Mouse (Mus musculus): Measurements from ENCODE around the gene Fau. TPM values are rescaled to one million over a fixed set of nuclear protein-coding genes. Genes with fewer than 3 reads are reported as not detected.
A peak's percentile ranks its signal among the peaks of the same experiment; 100 is the strongest.

Fau gene
- polyA plus RNA-seq, 1 experiment from 2014 or later: 618 TPM

DNA sequence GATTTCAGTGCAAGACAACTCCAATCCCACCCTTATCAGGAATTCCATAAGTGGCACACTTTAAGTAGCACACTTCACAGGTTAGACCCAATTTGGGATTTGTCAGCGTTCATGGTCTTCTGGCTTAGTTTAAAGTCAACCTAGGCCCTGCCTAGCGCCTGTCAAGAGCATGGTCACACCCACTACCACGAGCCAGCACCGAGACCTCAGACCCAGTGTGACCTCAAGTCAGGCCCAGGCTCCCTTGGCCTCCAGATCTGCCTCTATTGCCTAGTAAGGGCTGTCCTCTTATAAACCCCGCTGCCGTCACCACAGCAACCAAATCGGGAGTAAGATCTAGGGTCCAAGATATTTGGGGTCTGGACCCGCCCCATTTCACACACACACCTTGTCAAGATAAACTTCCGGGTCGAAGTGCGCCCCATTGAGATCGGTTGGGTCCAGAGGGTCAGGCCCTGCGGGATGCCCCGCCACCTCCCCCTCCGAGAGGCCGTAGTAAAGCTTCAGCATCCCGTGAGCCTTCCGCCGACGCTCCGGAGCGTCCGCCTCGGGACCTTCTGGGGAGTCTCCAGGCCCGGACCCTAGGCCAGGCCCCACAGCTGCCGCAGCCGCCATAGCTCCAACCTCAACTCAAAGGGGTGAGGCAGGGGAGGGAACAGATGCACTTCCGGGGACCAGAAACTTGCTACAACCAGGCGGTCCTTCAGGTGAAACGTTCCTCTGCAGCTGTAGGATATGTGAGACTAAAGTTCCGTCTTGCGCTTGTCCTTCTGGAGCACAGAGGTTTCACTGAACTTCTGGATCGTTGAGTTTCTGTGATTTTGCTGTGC, 19.1 kb downstream of the Fau start, which contains the start of gene Vps51:
TSS of gene Vps51 (minus strand) at position 668 of the 830 bp plus-strand sequence.
- Histone ChIP-seq H3K4me3 (ENCODE audit: control insufficient read depth in 1 of 2, insufficient read depth in 1 of 2, low read depth in 1 of 2, low read length in 2 of 2) (peak within 1 kb of the TSS; percentile 60 to 65), H3K4me2 (ENCODE audit: low read length) (peak within 1 kb of the TSS; percentile 95), H3K9ac (ENCODE audit: low read length) (peak within 1 kb of the TSS; percentile 80), H3K9me3 (ENCODE audit: control insufficient read depth, low read length) (no peaks in the 10 kb centered on the region), H3K27me3 (ENCODE audit: control insufficient read depth, insufficient read depth, low read length) (no peaks in the 10 kb centered on the region), H3K4me1 (ENCODE audit: control insufficient read depth in 2 of 2, insufficient read depth in 2 of 2, low read length in 2 of 2) (peaks cover 6 to 7% of the 10 kb centered on the region in 2 experiments), H3K27ac (replicated peaks in 1 of 2; ENCODE audit: control insufficient read depth in 1 of 2, insufficient read depth in 1 of 2, low read depth in 2 of 2, low read length in 2 of 2) (peak within 1 kb of the TSS; percentile 70 to 84), H3K36me3 (ENCODE audit: control insufficient read depth, insufficient read depth, low read length) (peaks cover 59% of the 10 kb centered on the region)
- peak; percentile 74 for ATAC-seq (ENCODE audit: insufficient number of reproducible peaks, insufficient read depth, low FRiP score, low read depth)
- WGBS: under 1% methylated on average over 33 of the region's 33 CpGs

DNA sequence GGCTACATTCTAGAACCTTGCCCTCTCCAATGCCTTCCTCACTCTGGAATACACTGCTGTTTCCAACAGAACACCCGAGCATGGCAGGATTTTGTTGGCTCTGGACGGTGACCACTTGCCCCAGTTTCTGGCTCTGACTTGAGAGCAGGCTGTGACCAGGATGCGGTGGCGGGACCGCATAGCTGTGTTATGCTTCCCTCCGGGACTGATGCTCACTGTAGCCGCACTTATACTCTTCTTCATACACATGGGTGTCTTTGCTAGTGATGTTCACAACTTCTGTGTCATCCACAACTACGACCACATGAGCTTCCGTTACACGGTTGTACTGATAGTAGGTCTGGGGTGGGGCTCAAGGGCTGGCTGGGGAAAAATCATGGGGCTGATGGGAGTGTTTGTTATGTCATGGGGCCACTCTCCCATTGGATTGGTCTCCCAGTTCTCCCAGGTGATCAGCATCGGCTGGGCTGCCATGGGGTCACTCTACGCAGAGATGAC, 22.4 kb downstream of the Fau start, which contains the start of gene Tmem262:
TSS of gene Tmem262 (plus strand) at position 51 of the 498 bp plus-strand sequence.
- Histone ChIP-seq H3K4me3 (ENCODE audit: control insufficient read depth in 1 of 2, insufficient read depth in 1 of 2, low read depth in 1 of 2, low read length in 2 of 2) (no peak within 1 kb of the TSS), H3K27ac (replicated peaks in 1 of 2; ENCODE audit: control insufficient read depth in 1 of 2, insufficient read depth in 1 of 2, low read depth in 2 of 2, low read length in 2 of 2) (no peak within 1 kb of the TSS), H3K9ac (ENCODE audit: low read length) (no peak within 1 kb of the TSS), H3K36me3 (ENCODE audit: control insufficient read depth, insufficient read depth, low read length) (peaks cover 54% of the 10 kb centered on the region), H3K4me2 (ENCODE audit: low read length) (no peak within 1 kb of the TSS), H3K9me3 (ENCODE audit: control insufficient read depth, low read length) (no peaks in the 10 kb centered on the region), H3K27me3 (ENCODE audit: control insufficient read depth, insufficient read depth, low read length) (no peaks in the 10 kb centered on the region), H3K4me1 (ENCODE audit: control insufficient read depth in 2 of 2, insufficient read depth in 2 of 2, low read length in 2 of 2) (peaks cover 9 to 16% of the 10 kb centered on the region in 2 experiments)
- no peak for ATAC-seq (ENCODE audit: insufficient number of reproducible peaks, insufficient read depth, low FRiP score, low read depth)
- 90% methylated on average over 12 of the region's 12 CpGs for WGBS

DNA sequence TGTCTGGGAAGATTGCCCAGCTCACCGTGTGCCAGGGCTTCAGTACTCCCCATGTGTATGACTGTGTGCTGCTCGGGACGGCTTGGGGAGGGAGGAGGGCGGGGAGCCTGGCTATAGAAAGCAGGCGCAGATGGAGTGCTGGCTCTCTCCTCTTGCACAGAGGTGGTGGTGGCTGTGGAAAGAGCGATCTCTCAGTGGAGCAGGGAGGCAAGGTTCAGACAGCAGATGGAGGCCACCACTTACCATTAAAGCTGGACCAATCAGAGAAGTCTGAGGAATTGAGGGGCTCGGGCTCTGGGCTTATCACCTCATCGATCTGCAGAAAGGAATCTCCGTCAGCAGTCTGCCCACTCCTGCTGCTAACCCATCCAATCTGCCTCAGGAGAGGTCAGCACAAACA, 24.5 kb downstream of the Fau start, which contains the start of gene Gm28374:
TSS of gene Gm28374 (minus strand) at position 101 of the 400 bp plus-strand sequence.
- Histone ChIP-seq H3K27me3 (ENCODE audit: control insufficient read depth, insufficient read depth, low read length) (no peaks in the 10 kb centered on the region), H3K36me3 (ENCODE audit: control insufficient read depth, insufficient read depth, low read length) (peaks cover 54% of the 10 kb centered on the region), H3K9ac (ENCODE audit: low read length) (no peak within 1 kb of the TSS), H3K4me2 (ENCODE audit: low read length) (no peak within 1 kb of the TSS), H3K27ac (replicated peaks in 1 of 2; ENCODE audit: control insufficient read depth in 1 of 2, insufficient read depth in 1 of 2, low read depth in 2 of 2, low read length in 2 of 2) (no peak within 1 kb of the TSS), H3K4me1 (ENCODE audit: control insufficient read depth in 2 of 2, insufficient read depth in 2 of 2, low read length in 2 of 2) (peaks cover 5 to 17% of the 10 kb centered on the region in 2 experiments; a peak in 3 of 4 replicates), H3K4me3 (ENCODE audit: control insufficient read depth in 1 of 2, insufficient read depth in 1 of 2, low read depth in 1 of 2, low read length in 2 of 2) (no peak within 1 kb of the TSS), H3K9me3 (ENCODE audit: control insufficient read depth, low read length) (no peaks in the 10 kb centered on the region)
- no peak for ATAC-seq (ENCODE audit: insufficient number of reproducible peaks, insufficient read depth, low FRiP score, low read depth)
- WGBS: 88% methylated on average over 9 of the region's 9 CpGs

DNA sequence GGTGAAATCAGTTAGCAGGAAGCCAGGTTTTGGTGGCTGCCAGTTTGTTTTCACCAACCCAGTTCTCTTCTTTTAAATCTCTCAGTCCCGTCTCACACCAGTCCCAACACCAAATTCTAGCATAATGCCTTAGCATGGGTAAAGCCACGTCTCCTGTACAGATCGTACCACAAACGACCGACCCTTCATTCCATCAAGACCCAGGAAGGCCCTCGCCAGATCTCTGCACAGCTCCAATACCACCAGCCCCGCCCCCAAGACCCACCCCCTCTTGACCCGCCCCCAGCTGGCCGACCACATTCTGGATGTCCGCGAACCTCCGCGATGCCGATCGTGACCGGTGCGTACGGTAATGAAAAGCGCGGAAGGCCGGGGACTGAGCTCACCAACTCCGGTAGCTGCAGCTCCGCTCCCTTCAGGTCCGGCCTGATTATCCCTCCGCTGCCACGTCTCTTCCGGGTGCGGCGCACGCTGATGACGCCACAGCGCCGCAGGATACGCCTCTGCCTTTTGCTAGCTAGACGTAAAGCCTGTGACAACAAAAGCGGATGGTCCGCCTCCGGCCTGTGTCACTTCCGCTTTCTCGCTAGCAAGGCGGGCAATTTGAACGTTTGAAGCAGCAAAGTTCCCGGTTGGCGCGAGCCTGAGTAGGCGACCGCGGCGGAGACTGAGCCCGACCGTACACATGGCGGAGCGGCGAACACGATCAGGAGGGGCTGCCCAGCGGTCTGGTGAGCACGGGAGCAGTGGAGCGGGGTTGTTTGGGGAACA, 27.0 kb downstream of the Fau start, which contains the start of the genes Zfpl1 and Cdca5:
TSS of gene Zfpl1 (minus strand) at position 479 of the 771 bp plus-strand sequence.
TSS of gene Cdca5 (plus strand) at position 506 of the 771 bp plus-strand sequence.
- H3K9me3 ChIP-seq (ENCODE audit: control insufficient read depth, low read length): no peaks in the 10 kb centered on the region
- H3K4me3 ChIP-seq (ENCODE audit: control insufficient read depth in 1 of 2, insufficient read depth in 1 of 2, low read depth in 1 of 2, low read length in 2 of 2): peak within 1 kb of the TSS; percentile 81 to 84
- H3K27me3 ChIP-seq (ENCODE audit: control insufficient read depth, insufficient read depth, low read length): no peaks in the 10 kb centered on the region
- peaks cover 70% of the 10 kb centered on the region for H3K36me3 ChIP-seq (ENCODE audit: control insufficient read depth, insufficient read depth, low read length)
- peak; percentile 78 for ATAC-seq (ENCODE audit: insufficient number of reproducible peaks, insufficient read depth, low FRiP score, low read depth)
- H3K4me2 ChIP-seq (ENCODE audit: low read length): peak within 1 kb of the TSS; percentile 81
- peaks cover 5 to 17% of the 10 kb centered on the region in 2 experiments; a peak in 3 of 4 replicates for H3K4me1 ChIP-seq (ENCODE audit: control insufficient read depth in 2 of 2, insufficient read depth in 2 of 2, low read length in 2 of 2)
- peak within 1 kb of the TSS; percentile 83 for H3K9ac ChIP-seq (ENCODE audit: low read length)
- peak within 1 kb of the TSS; percentile 42 to 63; a peak in 2 of 4 replicates for H3K27ac ChIP-seq (replicated peaks in 1 of 2; ENCODE audit: control insufficient read depth in 1 of 2, insufficient read depth in 1 of 2, low read depth in 2 of 2, low read length in 2 of 2)
- under 1% methylated on average over 57 of the region's 58 CpGs for WGBS

DNA sequence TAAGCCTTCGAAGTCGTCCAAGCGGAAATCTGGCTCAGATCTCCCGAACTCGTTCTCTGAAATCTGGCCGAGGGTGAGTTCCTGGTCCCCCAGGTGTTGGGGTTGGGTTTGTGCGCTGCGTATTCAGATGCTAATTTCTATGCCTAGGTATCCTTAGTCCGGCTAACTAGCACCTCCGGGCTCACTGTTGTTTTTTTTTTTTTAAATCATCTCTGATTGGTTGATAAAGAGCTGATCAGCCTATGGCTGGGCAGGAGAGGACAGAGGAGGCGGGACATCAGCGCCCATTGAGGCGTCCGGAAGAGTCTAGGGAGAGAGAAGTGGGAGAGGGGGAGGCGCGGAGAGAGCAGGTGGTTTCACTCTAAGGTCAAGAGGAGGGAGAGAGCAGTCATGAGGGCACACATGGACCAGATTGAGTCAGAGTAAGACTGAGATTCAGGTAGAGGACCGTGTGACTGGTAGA, 27.8 kb downstream of the Fau start:
- Histone ChIP-seq H3K27me3 (ENCODE audit: control insufficient read depth, insufficient read depth, low read length) (no peaks in the 10 kb centered on the region), H3K9me3 (ENCODE audit: control insufficient read depth, low read length) (no peaks in the 10 kb centered on the region), H3K4me1 (ENCODE audit: control insufficient read depth in 2 of 2, insufficient read depth in 2 of 2, low read length in 2 of 2) (peaks cover 5 to 17% of the 10 kb centered on the region in 2 experiments; a peak in 3 of 4 replicates), H3K4me2 (ENCODE audit: low read length) (peak overlapping the region; percentile 81), H3K9ac (ENCODE audit: low read length) (peak overlapping the region; percentile 83), H3K27ac (replicated peaks in 1 of 2; ENCODE audit: control insufficient read depth in 1 of 2, insufficient read depth in 1 of 2, low read depth in 2 of 2, low read length in 2 of 2) (peak overlapping the region; percentile 42 to 63; a peak in 2 of 4 replicates), H3K36me3 (ENCODE audit: control insufficient read depth, insufficient read depth, low read length) (peaks cover 70% of the 10 kb centered on the region), H3K4me3 (ENCODE audit: control insufficient read depth in 1 of 2, insufficient read depth in 1 of 2, low read depth in 1 of 2, low read length in 2 of 2) (peak overlapping the region; percentile 81 to 84)
- peak; percentile 57 for ATAC-seq (ENCODE audit: insufficient number of reproducible peaks, insufficient read depth, low FRiP score, low read depth)
- 1% methylated on average over 17 of the region's 17 CpGs for WGBS

DNA sequence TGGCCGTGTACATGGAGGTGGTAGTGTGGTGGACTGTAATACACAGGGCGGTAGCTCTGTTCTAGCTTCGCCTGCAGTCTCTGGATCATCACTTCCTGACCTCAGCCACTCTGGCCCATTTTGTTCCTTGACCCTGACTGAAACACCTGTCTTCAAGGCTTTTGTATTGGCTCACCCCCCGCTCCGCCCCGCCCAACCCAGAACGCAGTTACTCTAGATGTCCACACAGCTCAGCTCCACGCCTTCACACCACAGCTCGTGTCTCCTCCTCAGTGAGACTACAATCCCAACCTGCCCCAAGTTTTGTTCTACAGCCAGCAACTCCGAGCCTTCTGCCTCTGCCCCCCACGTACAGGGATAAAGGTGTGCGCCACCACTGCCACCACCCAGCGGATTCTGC, 31.2 kb downstream of the Fau start:
- Histone ChIP-seq H3K9me3 (ENCODE audit: control insufficient read depth, low read length) (no peaks in the 10 kb centered on the region), H3K4me3 (ENCODE audit: control insufficient read depth in 1 of 2, insufficient read depth in 1 of 2, low read depth in 1 of 2, low read length in 2 of 2) (no peak overlapping the region), H3K9ac (ENCODE audit: low read length) (no peak overlapping the region), H3K4me2 (ENCODE audit: low read length) (no peak overlapping the region), H3K36me3 (ENCODE audit: control insufficient read depth, insufficient read depth, low read length) (peaks cover 65% of the 10 kb centered on the region), H3K27me3 (ENCODE audit: control insufficient read depth, insufficient read depth, low read length) (no peaks in the 10 kb centered on the region), H3K27ac (replicated peaks in 1 of 2; ENCODE audit: control insufficient read depth in 1 of 2, insufficient read depth in 1 of 2, low read depth in 2 of 2, low read length in 2 of 2) (no peak overlapping the region), H3K4me1 (ENCODE audit: control insufficient read depth in 2 of 2, insufficient read depth in 2 of 2, low read length in 2 of 2) (peaks cover 4 to 13% of the 10 kb centered on the region in 2 experiments; a peak in 3 of 4 replicates)
- ATAC-seq (ENCODE audit: insufficient number of reproducible peaks, insufficient read depth, low FRiP score, low read depth): no peak
- WGBS: 95% methylated on average over 13 of the region's 13 CpGs

DNA sequence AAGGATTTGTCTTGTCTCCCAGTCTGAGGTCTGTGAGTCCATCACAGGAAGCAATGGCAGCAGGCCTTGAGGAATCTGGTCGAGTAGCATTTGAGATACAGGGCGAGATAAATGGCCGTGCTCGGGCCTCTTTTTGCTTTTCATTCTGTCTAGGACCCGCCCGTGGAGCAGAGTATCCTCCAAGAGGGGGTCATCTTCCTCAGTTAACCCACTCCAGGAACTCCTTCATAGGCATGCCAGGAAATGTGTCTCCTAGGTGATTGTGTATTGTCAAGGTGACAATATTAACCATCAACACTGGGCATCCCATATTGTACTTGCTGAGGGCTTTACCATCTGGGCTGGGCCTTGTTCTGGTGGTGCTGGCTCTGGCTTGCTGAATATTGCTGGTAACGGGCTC, 36.5 kb downstream of the Fau start, which contains the start of gene AC131692.1:
TSS of gene AC131692.1 (plus strand) at position 301 of the 400 bp plus-strand sequence.
- Histone ChIP-seq H3K4me2 (ENCODE audit: low read length) (no peak within 1 kb of the TSS), H3K9ac (ENCODE audit: low read length) (no peak within 1 kb of the TSS), H3K9me3 (ENCODE audit: control insufficient read depth, low read length) (no peaks in the 10 kb centered on the region), H3K4me1 (ENCODE audit: control insufficient read depth in 2 of 2, insufficient read depth in 2 of 2, low read length in 2 of 2) (no peaks in the 10 kb centered on the region), H3K36me3 (ENCODE audit: control insufficient read depth, insufficient read depth, low read length) (peaks cover 65% of the 10 kb centered on the region), H3K27me3 (ENCODE audit: control insufficient read depth, insufficient read depth, low read length) (no peaks in the 10 kb centered on the region), H3K4me3 (ENCODE audit: control insufficient read depth in 1 of 2, insufficient read depth in 1 of 2, low read depth in 1 of 2, low read length in 2 of 2) (no peak within 1 kb of the TSS), H3K27ac (replicated peaks in 1 of 2; ENCODE audit: control insufficient read depth in 1 of 2, insufficient read depth in 1 of 2, low read depth in 2 of 2, low read length in 2 of 2) (no peak within 1 kb of the TSS)
- no peak for ATAC-seq (ENCODE audit: insufficient number of reproducible peaks, insufficient read depth, low FRiP score, low read depth)
- WGBS: 85% methylated on average over 7 of the region's 7 CpGs
